Mouse (Mus musculus) heart, postnatal 36 days (tissue): ENCODE measurements at regions not wholly inside any gene's neighbourhood (a gene's known extent, or its start where the extent isn't known, plus 50 kb on each side); places are given as distances from the start of the nearest gene placed in this dataset.

ENCODE experiments used
- DNase-seq, 2 experiments: peaks; one replicate each; pipeline ENCODE4 v3.0.0; 2021 to 2022
- intact Hi-C: fragments of 180-260 bp; cut with DNase I; formaldehyde crosslinking; loops from one replicate; pipeline ENCODE4 v1.15.1; 2025

DNA sequence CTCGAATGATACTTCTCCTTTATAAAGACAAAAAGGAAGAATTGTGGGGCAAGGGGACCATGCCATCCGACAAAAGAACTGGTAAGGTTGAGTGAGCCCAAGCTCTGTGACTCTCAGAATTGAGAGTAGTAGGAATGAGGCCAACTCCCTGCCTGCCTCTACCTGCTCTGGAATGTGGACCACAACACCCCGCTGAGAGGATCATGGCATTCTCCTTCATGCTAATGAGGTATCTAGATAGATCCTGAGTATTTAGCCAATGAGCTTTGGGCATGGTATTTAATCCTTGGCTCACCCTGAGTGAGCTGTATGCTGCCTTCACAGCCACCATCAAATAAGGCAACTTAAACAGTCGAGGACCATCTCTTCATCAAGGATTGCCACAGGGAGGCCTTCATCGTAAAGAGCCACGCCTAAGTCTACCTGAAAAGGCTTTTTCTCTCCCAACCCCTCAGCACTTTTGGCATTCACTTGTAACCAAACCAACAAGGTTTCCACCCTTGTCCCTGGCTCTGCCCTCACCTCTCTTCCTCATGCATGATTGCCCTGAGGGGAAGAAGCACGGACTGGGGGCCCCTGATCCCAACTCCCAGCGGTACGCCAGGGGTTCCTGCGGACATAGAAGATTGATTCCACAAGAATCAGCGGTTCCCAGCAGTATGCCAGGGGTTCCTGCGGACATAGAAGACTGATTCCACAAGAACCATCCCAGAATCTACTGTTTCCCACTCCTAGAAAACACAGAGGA, 587.9 kb downstream of the Ptprc start:
- intact Hi-C loops = no loop called here
- no peak for DNase-seq

DNA sequence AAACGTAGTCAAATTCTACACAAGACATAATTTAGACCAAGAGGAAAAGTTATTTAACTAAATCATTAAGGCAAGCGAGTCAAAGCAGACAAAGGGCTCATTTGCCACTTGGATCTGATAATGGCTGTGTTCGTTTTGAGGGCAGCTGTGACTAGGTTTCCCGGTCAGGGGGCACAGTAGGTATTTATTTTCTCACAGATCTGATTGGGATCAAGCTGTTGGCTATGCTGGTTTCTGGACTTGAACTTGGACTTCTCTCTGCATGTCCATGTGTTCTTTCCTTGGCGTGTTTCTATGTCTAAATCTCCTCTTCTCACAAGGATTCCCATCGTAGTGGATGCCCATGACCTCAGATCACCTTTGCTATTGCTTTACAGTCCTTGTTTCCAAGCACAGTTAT, 590.8 kb downstream of the Ptprc start:
- intact Hi-C loops = no loop called here
- DNase-seq = no peak

DNA sequence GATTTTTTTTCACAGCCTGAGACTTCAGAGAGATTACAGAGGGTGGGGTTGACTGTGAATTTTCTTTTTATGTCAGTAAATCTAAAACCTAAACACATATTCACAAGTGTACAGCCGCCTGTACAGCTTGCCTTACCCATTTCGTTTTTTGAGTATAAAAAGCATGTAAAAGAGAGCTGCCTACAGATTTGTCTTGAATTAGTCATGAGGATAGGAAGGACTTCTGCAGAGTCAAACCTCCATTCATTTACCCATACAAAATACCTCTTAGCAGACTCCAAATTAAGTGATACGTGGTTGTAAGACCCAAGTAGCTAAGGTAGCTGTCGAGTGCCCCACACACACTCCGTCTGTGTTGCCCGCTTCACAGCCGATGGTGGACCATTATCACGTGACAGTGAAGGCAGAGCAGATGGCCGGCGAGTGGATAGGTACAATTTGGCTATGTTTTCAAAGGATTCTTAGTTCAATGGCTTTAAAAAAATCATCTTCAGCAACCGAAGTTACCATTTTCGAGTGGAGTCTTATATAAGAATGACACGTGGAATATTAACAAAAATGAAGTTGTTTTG, 591.3 kb downstream of the Ptprc start:
- no peak for DNase-seq
- intact Hi-C loops = no loop called here

DNA sequence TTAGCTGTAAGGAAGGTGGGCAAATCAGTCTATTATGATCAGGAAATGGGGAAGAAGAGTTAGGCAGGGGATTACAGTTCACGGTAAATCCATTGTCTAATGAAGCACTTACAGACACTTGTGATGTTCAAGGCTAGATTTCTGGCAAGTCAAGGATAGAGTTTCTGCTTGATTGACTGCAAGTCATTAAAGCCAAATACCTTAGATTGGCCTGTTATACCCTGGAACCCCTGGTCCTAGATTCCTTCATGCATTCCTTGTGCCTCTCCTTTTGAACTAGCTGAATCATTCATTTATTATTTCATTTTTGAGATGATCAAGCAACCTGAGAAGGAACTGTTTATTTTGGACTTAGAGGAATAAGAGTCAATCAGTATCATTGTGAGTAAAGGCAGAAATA, 597.9 kb downstream of the Ptprc start:
- no peak for DNase-seq
- intact Hi-C loops = no loop called here

DNA sequence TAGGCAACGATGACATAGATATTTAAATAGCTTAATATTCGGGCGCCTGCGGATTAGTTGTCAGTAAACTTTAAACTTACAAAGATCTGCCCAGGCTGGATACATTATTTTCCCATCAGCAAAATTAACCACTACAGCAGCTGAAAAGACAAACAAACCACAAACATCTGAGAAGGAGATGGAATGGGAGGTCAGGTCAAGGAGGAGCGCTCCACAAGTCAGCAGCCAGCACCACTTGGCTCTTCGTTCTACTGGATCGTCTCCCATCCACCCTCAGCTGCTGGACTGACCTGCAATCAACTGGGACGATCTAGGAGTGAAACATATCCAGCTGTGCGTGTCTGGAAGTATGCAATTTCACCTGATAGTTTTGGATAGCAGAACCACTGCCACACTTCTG, 599.3 kb downstream of the Ptprc start:
- DNase-seq = no peak
- intact Hi-C loops = no loop called here

DNA sequence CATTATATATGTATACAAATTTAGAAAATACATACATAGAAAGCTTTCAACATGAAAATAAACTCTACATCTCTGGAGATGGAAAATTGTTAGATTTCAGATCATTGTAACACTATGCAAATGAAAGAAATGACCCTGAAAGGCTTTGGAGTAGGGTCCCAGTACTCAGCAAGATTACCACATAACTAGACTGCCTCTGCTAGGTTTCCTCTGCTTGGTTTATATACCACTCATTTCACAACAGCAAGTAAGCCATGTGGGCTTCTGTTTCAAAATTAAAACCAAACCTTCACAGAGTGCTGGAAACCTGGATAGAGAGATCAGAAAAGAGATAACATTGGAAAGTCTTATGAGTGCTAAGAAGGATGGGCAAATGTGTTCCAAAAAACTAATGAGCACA, 600.1 kb downstream of the Ptprc start:
- intact Hi-C loops = no loop called here
- no peak for DNase-seq

DNA sequence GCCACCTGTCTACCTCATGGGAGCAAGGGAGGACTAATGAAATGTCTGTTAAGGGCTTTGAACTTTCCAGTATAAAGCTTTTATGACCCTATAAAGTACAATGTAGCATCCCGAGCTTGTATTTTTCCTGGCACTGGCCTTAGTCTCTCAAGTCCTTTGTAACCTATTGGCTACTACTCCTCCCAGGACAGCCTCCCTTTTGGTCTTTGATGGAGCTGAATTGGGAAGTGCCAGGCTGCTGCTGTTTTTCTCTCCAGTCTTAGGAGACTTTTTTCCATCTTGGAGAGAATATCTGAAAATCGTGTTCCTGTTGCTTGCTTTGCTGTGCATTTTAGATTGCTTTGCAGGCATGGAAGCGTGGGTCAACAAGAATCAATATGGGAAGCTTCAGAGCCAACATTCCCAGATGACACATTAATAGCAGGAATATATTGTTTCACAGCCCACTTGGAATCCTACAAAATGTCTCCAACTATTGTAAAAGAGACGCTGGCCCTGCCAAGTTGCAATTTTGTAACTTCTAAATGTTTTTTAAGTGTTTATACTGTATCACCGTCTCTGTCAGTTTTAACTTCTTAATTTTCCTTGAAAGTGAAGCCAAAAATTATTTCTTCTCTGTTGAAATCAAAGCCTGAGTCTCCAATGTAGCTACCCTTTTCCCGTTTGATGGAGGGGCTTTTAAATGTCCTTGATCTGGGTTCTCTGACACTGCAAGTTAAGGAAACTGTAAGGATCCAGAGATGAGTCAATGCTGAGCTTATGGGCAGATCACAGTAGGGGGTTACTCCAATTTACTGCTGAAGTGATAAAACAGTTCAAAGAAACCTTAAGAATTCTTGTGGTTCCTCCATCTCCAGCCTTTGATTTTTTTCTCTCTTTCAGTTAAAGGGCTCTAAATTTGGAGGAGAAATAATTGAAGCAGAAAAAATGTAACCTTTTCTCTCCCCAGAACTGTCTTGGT, 603.3 kb downstream of the Ptprc start:
- no peak for DNase-seq
- intact Hi-C loops = no loop called here

DNA sequence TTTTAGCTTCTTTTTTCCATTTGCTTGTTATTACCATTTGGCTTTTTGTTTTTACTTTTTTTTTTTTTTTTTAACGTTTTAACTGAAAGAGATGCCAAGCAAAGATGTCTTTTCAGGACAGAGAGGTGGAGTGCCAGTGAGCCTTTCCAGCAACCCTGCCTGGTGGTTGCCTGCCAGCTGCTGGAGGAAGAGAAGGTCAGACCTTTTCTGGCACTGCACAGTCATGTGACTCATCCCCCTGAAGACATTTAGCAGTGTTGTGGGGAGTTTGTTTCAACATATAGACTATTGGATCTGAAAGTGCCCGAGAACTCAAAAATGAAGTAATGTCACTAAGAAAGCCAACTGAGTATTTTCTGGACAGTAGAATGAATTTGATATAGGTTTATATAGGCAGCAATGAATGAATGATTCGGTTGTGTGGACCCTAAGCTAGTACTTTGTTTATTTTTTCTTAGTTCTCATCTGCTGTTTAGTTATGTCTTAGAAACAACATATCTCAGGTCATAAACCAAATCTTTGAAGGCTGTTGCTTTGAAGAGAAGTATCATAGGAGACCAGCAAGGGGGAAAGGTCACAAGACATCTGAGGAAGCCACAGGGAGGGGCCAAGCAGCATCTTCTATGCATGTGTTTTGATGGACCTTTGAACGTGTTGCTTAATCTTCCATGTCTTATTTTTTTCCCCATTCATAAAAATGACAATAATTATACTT, 604.2 kb downstream of the Ptprc start:
- DNase-seq = peak; percentile 10 to 28
- intact Hi-C loops = no loop called here

DNA sequence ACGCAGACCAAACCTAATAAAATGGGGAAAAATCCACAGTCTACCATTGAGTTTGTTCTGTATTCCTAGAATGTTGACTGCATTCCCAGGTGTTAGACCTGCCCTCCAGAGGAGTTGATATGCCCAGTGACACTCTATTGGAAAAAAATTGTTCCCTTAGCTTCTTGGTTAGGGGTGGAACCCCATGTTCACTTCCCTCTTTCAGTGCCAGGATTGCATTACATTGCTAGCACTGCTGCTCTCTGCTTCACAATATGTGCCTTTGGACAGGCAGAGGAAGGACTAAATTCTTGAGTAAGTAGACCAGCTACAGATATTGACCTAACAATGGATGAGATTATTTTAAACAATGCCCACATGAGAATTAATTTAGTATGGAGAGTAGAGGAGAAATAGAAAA, 607.3 kb upstream of the Nr5a2 start:
- intact Hi-C loops = no loop called here
- no peak for DNase-seq

DNA sequence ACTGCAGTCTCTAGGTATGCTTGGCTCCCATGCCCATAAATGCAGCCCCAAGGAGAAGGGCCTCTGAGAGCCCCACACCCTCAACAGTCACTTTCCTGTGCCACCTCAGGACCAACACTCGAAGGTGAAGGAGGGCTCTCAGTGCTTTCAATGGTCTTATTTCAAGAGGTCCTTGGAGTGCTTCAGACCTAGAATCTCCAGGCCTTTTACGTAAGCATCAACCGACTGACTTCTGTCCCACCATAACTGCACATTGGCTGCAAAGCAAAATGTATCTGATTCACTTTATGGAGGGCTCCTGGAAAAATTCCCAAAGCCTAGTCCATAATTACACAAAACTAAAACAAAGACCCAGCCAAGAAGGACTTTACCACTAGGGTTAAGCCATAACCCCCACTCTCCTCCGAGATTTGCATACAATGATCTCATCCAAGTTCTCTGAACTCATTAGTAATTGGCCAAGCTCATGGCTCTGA, 605.4 kb upstream of the Nr5a2 start:
- no peak for DNase-seq
- intact Hi-C loops = no loop called here

DNA sequence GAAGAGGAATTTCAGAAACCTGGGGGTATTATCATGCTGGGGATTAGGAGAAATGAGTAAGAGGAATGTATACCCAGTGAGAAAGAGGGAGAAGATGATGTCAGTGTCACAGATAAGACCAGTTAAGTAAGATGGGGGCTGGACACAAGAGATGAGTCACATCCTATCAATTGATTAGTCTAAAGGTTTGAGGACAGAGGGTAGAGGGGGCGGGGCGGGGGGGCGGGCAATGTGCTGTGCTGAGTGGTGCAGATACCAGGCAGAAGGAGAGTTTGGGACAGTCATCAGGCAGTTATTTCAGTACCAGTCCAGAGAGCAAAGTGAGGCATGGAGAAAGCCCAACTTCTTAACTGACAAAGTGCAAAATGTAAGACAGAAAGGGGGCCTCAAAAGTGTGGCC, 601.4 kb upstream of the Nr5a2 start:
- intact Hi-C loops = no loop called here

DNA sequence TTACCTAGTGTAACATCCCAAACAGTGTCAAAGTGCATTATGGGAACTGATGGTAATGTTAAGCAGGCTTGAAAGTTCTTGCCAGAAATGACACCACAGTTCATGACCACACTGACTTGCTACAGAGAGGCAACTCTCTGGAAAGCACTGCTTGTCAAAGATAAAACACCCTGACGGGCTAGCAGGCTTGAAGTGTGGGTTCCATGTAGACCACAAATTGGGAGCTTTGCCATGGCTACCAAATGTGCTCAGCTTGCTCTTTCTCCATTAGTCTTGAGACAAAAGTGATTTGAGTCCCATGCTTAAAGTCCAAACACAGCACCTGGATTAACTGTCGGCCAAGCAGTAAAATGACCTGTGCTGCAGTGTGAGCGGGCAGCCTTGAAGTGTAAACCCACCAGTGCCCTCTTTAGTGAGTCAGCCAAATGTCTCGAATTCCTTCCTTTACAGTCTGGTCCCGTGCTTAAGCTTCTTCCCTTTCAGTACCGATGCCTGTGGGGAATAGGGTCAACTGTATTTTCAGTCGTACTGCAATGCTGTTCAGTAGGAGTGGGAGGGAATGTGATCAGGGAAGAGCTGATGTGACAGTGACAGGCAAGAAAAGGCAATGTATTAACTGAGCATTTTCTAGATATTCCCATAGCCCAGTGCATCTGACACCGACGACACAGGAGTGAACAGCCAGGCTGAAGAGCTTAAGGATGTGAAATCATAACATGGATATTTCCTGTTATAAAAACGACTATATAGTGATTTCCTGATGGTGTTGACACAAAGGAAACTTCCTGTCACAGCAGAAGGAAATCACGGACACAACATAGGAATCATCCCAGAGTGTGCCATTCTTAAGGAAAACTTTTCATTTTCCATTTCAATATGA, 600.4 kb upstream of the Nr5a2 start:
- DNase-seq = no peak
- intact Hi-C loops = no loop called here

More for the DNA sequence above, 601.4 kb upstream of the Nr5a2 start:
- DNase-seq = no peak

DNA sequence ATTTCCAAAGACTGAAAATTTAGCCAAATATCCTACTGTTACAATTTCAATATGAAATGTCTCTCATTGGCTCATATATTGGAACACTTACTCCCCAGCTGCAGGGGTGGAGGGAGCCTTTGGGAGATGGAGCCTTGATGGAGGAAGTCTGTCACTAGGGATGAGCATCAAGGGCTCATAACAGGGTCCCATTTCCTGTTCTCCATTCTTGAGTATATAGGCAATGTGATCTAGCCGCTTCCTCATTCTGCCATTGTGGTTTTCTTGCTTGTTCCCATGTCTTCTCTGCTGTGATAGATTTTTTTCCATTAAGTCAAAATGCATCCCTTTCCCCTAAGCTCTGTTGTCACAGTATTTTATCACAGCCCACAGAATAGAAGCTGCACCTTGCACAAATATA, 589.4 kb upstream of the Nr5a2 start:
- no peak for DNase-seq
- intact Hi-C loops = no loop called here

DNA sequence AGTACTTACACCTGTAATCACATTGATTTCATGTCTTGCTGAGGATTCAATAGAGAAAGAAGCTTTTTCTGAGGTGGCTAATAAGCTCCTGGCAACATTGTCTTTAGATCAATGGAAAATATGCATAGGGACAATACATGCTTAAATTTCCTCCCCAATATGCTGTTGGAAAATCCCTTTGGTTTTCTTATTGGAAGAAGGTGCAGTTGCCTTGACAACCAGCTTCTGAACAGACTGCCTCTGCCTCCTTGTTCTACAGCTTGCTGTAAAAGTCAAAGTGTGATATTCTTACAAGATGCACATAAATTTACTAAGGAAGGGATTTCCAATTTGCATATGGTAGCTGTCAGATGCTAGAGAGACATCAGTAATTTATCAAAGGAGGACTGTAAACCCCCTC, 585.4 kb upstream of the Nr5a2 start:
- no peak for DNase-seq
- intact Hi-C loops = no loop called here

DNA sequence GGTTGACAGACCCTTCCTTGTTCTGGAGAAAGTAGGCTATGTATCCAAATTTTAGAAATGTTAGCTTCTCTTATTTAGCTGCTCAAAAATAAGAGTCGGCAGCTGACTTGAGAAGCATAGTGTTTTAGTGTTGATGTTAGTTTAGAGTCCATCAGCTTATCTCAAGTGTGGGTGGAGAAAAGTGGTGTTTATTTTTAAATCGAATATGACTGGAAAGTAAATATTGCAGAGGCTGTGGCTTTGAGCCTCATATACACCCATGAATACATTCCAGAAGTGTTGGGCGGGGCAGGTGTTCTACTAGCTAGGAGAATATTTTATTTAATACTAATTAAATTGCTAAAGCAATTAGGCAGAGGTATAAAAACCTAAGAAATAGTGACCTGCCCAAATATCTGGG, 583.6 kb upstream of the Nr5a2 start:
- intact Hi-C loops = no loop called here

DNA sequence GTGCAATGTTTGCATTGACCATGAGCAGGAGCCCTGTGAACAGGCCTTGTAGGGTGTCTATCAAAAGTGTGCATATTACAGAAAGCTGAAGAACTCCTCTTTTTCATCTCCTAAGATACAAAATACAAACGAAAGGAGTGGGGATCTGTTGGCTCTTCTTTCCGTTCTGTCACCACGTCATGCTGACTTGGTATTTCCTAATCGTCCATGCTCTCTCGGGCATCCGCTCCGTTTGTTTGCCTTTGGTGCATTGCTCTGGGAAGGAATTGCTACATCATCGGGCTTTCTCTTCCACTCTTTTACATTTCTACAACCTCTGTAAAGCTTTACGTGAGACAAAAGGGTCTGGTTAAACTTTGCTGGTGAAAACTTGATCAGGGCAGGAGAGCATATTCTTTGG, 581.2 kb upstream of the Nr5a2 start:
- intact Hi-C loops = no loop called here
- no peak for DNase-seq

More for the DNA sequence above, 583.6 kb upstream of the Nr5a2 start:
- DNase-seq = no peak

DNA sequence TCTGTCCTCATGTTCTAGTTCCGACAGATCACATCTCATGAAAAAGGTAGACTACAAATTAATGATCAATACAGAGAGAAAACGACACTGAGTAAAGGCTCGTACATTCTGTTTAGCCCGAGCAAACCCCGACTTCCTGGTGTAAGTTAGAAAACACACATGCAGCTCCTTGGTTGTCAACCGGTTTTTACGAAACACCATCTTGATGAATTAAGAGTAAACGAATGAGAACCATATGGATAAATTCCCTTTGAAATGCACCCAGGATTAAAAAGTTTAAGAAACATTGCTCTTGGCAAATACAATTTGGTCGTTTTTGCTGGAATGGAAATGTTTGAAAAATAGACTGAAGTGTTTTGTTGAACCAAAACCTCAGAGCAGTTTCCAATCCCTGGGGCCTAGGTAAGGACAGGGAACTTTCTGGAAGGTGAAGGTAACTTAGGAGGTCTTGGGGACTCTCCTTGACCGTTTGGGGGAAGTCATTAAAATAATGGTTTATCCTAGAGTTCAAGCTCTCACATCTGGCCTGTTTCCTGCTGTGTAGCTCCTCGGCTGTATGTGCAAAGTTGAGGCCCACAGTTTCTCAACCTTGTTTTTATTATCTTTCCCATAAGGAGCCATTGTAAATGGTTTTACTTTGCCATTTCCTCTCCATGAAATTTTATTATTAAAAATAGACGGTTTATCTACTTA, 579.3 kb upstream of the Nr5a2 start:
- DNase-seq = no peak
- intact Hi-C loops = no loop called here

DNA sequence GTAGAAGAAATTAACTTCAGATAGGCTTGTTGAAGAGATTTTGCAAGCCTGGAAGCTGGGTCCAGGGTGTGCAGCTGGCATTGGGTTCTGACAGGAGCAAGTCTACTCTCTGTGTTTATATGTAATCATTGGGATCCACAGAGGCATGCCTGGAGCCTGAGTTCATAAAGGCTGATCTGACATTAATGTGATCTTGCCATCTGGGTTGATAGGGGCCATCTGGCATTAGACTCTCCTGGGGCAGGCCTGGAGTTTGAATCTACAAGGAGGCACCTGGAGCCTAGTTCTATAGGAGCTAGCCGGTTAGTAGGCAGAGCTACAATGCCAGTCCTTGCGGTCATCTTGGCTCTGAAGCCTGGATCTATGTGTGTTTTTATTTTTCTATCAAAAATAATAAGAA, 554.5 kb upstream of the Nr5a2 start:
- intact Hi-C loops = no loop called here
- DNase-seq = no peak

DNA sequence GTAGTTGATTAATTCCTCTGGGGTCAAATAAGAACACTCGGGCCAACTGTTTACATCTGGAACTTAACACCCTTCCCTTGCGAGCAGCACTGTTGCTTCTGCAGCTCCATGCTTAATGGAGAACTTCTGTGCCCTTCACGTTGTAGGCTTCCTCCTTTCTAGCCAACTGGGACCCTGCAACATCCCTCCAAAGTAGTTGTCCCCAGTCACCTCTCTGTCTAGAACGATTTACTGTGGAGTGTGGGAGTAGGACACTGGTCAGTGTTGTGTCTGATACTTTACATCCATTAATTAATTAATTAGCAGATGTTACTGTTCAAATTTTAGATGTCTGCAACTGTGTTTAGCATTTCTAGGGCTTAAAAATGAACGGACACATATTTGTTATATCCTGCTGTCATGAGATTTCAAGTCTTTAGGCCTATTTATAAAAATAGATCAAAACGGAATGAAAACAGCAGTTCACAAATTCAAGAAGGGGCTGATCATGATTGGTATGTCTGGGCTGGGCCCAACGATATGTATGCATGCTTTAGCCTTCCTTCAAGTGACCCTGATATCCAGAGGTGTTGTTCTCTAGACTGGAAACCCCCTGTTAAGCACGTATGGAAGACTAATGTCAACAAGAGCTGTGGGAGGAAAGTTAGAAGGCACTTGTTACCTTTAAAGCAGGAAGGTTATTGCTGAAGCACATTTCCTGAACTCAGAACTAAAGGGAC, 543.6 kb upstream of the Nr5a2 start:
- intact Hi-C loops = no loop called here
- no peak for DNase-seq
